Mouse (Mus musculus) embryonic fibroblast, embryonic 13.5 days (primary cell): Measurements from ENCODE around the gene Sgf29. TPM values are rescaled to one million over a fixed set of nuclear protein-coding genes. Genes with fewer than 3 reads are reported as not detected.
A peak's percentile ranks its signal among the peaks of the same experiment; 100 is the strongest.

Experiments
- H3K27ac ChIP-seq: 2 replicates; pipeline ENCODE4 v1.5.1; 2012; ENCODE audit warnings: low read length, control low read depth, inconsistent platforms; ENCODE audit not compliant: insufficient read depth
- H3K4me1 ChIP-seq: 2 replicates; pipeline ENCODE4 v1.6.1; 2011; ENCODE audit warnings: low read length; ENCODE audit not compliant: control insufficient read depth, insufficient read depth
- H3K4me3 ChIP-seq: 2 replicates; pipeline ENCODE4 v1.5.1; 2011; ENCODE audit warnings: mild to moderate bottlenecking, control low read depth, low read length; ENCODE audit not compliant: insufficient read depth
- CTCF ChIP-seq: IDR thresholded peaks from 2 replicates; pipeline ENCODE4 v1.5.1; 2011; ENCODE audit warnings: mild to moderate bottlenecking, control low read depth, low read length, moderate library complexity, borderline replicate concordance; ENCODE audit not compliant: insufficient read depth
- POLR2A ChIP-seq: IDR thresholded peaks from 2 replicates; pipeline ENCODE4 v1.6.1; 2011; ENCODE audit warnings: low read depth, mild to moderate bottlenecking, control low read depth, low read length, moderate library complexity
- polyA plus RNA-seq: library from polyadenylated mRNA; stranded (reverse); fragments of >200 nt; gene quantifications from 2 replicates; pipeline ENCODE4 v1.2.4, GENCODE M21; 2011; ENCODE audit warnings: low read depth; ENCODE audit not compliant: missing spikeins, insufficient read length

The Sgf29 gene
- polyA plus RNA-seq, 1 experiment, result 30.3 TPM

- H3K4me3 ChIP-seq, result peak overlapping the region; percentile 86
- peaks cover 7% of the 10 kb centered on the region; the same call in 1 of the 2 replicates for H3K4me1 ChIP-seq
- no peak overlapping the region for H3K27ac ChIP-seq
- no peak for TF ChIP-seq POLR2A
Observed at GRCm38 (mm10) chr7:126694441-126695051, 45.4 kb downstream of the Sgf29 start.

GRCm38 (mm10) chr7:126695210-126695611 is 46.1 kb downstream of the Sgf29 start, which contains the start of gene Bola2:
Gene Bola2 (plus strand): TSS chr7:126695401.
- TF ChIP-seq POLR2A (peak; percentile 79), CTCF (no peak)
- Histone ChIP-seq H3K27ac (peak within 1 kb of the TSS; percentile 92), H3K4me3 (peak within 1 kb of the TSS; percentile 86), H3K4me1 (peaks cover 7% of the 10 kb centered on the region; the same call in 1 of the 2 replicates)

GRCm38 (mm10) chr7:126695631-126696207 is 46.6 kb downstream of the Sgf29 start, which contains the start of gene Slx1b:
Gene Slx1b (minus strand): TSS chr7:126695784.
- TF ChIP-seq CTCF (peak; percentile 93), POLR2A (peak; percentile 60)
- Histone ChIP-seq H3K4me1 (peaks cover 7% of the 10 kb centered on the region; the same call in 1 of the 2 replicates), H3K4me3 (peak within 1 kb of the TSS; percentile 86), H3K27ac (peak within 1 kb of the TSS; percentile 92)

GRCm38 (mm10) chr7:126696303-126696702 is 47.2 kb downstream of the Sgf29 start:
- peak overlapping the region; percentile 77 for H3K4me3 ChIP-seq
- H3K27ac ChIP-seq, result no peak overlapping the region
- H3K4me1 ChIP-seq, result peaks cover 7% of the 10 kb centered on the region; the same call in 1 of the 2 replicates
- no peak for TF ChIP-seq POLR2A
- no peak for TF ChIP-seq CTCF

- H3K27ac ChIP-seq, result no peak overlapping the region
- peak overlapping the region; percentile 77 for H3K4me3 ChIP-seq
- peaks cover 7% of the 10 kb centered on the region; the same call in 1 of the 2 replicates for H3K4me1 ChIP-seq
- TF ChIP-seq CTCF, result no peak
- no peak for TF ChIP-seq POLR2A
Observed at GRCm38 (mm10) chr7:126696886-126697285, 47.8 kb downstream of the Sgf29 start.

GRCm38 (mm10) chr7:126697838-126698237 is 48.7 kb downstream of the Sgf29 start:
- H3K27ac ChIP-seq, result no peak overlapping the region
- peaks cover 7% of the 10 kb centered on the region; the same call in 1 of the 2 replicates for H3K4me1 ChIP-seq
- no peak overlapping the region for H3K4me3 ChIP-seq
- TF ChIP-seq CTCF (no peak), POLR2A (no peak; the same call in 1 of the 2 replicates)

- peaks cover 7% of the 10 kb centered on the region; the same call in 1 of the 2 replicates for H3K4me1 ChIP-seq
- H3K4me3 ChIP-seq, result no peak overlapping the region
- no peak overlapping the region for H3K27ac ChIP-seq
- no peak for TF ChIP-seq CTCF
- TF ChIP-seq POLR2A, result no peak
Observed at GRCm38 (mm10) chr7:126700063-126701015, 51.2 kb downstream of the Sgf29 start.

- Histone ChIP-seq H3K4me3 (no peak overlapping the region), H3K27ac (no peak overlapping the region), H3K4me1 (peaks cover 7% of the 10 kb centered on the region; the same call in 1 of the 2 replicates)
- TF ChIP-seq CTCF (peak; percentile 93), POLR2A (no peak)
Observed at GRCm38 (mm10) chr7:126701070-126701469, 52.0 kb downstream of the Sgf29 start.

- no peak for TF ChIP-seq CTCF
- no peak for TF ChIP-seq POLR2A
- Histone ChIP-seq H3K4me1 (peaks cover 6% of the 10 kb centered on the region; the same call in 1 of the 2 replicates), H3K4me3 (no peak overlapping the region), H3K27ac (no peak overlapping the region)
Observed at GRCm38 (mm10) chr7:126701559-126702357, 52.6 kb downstream of the Sgf29 start.
